Mouse (Mus musculus): ENCODE results near the gene Vmp1. TPM values are rescaled to one million over a fixed set of nuclear protein-coding genes. Genes with fewer than 3 reads are reported as not detected.

Vmp1 gene
- polyA plus RNA-seq, 1 experiment from 2014 or later: 128 TPM

GRCm38 (mm10) chr11:86629445-86629844, 54.2 kb downstream of the Vmp1 start:
- H3K4me2 ChIP-seq (ENCODE audit: low read length): no peak overlapping the region
- no peaks in the 10 kb centered on the region for H3K36me3 ChIP-seq (ENCODE audit: control insufficient read depth, insufficient read depth, low read length)
- ATAC-seq: no peak
- H3K4me3 ChIP-seq (ENCODE audit: low read depth, low read length): no peak overlapping the region
- 90% methylated on average over 3 of the region's 3 CpGs for WGBS
- H3K27ac ChIP-seq (ENCODE audit: low read length): no peak overlapping the region
- H3K27me3 ChIP-seq (ENCODE audit: control insufficient read depth, insufficient read depth, low read depth, low read length): no peaks in the 10 kb centered on the region
- no peaks in the 10 kb centered on the region for H3K4me1 ChIP-seq (ENCODE audit: control insufficient read depth, insufficient read depth, low read length)
- H3K9ac ChIP-seq (ENCODE audit: low read depth, low read length): no peak overlapping the region
- H3K9me3 ChIP-seq (replicated peaks; ENCODE audit: control insufficient read depth, low read length, poor library complexity, severe bottlenecking): no peaks in the 10 kb centered on the region

GRCm38 (mm10) chr11:86628448-86628847, 55.2 kb downstream of the Vmp1 start:
- no peak overlapping the region for H3K27ac ChIP-seq (ENCODE audit: low read length)
- ATAC-seq: no peak
- no peak overlapping the region for H3K4me3 ChIP-seq (ENCODE audit: low read depth, low read length)
- no peaks in the 10 kb centered on the region for H3K36me3 ChIP-seq (ENCODE audit: control insufficient read depth, insufficient read depth, low read length)
- H3K4me1 ChIP-seq (ENCODE audit: control insufficient read depth, insufficient read depth, low read length): no peaks in the 10 kb centered on the region
- H3K27me3 ChIP-seq (ENCODE audit: control insufficient read depth, insufficient read depth, low read depth, low read length): no peaks in the 10 kb centered on the region
- no peak overlapping the region for H3K4me2 ChIP-seq (ENCODE audit: low read length)
- no peaks in the 10 kb centered on the region for H3K9me3 ChIP-seq (replicated peaks; ENCODE audit: control insufficient read depth, low read length, poor library complexity, severe bottlenecking)
- WGBS: 87% methylated on average over 2 of the region's 2 CpGs
- no peak overlapping the region for H3K9ac ChIP-seq (ENCODE audit: low read depth, low read length)

GRCm38 (mm10) chr11:86627649-86628048, 56.0 kb downstream of the Vmp1 start:
- Histone ChIP-seq H3K9me3 (replicated peaks; ENCODE audit: control insufficient read depth, low read length, poor library complexity, severe bottlenecking) (no peaks in the 10 kb centered on the region), H3K27me3 (ENCODE audit: control insufficient read depth, insufficient read depth, low read depth, low read length) (no peaks in the 10 kb centered on the region), H3K36me3 (ENCODE audit: control insufficient read depth, insufficient read depth, low read length) (no peaks in the 10 kb centered on the region), H3K4me2 (ENCODE audit: low read length) (no peak overlapping the region), H3K4me1 (ENCODE audit: control insufficient read depth, insufficient read depth, low read length) (no peaks in the 10 kb centered on the region), H3K9ac (ENCODE audit: low read depth, low read length) (no peak overlapping the region), H3K4me3 (ENCODE audit: low read depth, low read length) (no peak overlapping the region), H3K27ac (ENCODE audit: low read length) (no peak overlapping the region)
- ATAC-seq: no peak

GRCm38 (mm10) chr11:86626714-86627113, 56.9 kb downstream of the Vmp1 start:
- Histone ChIP-seq H3K4me1 (ENCODE audit: control insufficient read depth, insufficient read depth, low read length) (no peaks in the 10 kb centered on the region), H3K4me3 (ENCODE audit: low read depth, low read length) (no peak overlapping the region), H3K27me3 (ENCODE audit: control insufficient read depth, insufficient read depth, low read depth, low read length) (no peaks in the 10 kb centered on the region), H3K4me2 (ENCODE audit: low read length) (no peak overlapping the region), H3K36me3 (ENCODE audit: control insufficient read depth, insufficient read depth, low read length) (no peaks in the 10 kb centered on the region), H3K9ac (ENCODE audit: low read depth, low read length) (no peak overlapping the region), H3K27ac (ENCODE audit: low read length) (no peak overlapping the region), H3K9me3 (replicated peaks; ENCODE audit: control insufficient read depth, low read length, poor library complexity, severe bottlenecking) (no peaks in the 10 kb centered on the region)
- ATAC-seq: no peak
- WGBS: 97% methylated on average over 4 of the region's 4 CpGs

DNA sequence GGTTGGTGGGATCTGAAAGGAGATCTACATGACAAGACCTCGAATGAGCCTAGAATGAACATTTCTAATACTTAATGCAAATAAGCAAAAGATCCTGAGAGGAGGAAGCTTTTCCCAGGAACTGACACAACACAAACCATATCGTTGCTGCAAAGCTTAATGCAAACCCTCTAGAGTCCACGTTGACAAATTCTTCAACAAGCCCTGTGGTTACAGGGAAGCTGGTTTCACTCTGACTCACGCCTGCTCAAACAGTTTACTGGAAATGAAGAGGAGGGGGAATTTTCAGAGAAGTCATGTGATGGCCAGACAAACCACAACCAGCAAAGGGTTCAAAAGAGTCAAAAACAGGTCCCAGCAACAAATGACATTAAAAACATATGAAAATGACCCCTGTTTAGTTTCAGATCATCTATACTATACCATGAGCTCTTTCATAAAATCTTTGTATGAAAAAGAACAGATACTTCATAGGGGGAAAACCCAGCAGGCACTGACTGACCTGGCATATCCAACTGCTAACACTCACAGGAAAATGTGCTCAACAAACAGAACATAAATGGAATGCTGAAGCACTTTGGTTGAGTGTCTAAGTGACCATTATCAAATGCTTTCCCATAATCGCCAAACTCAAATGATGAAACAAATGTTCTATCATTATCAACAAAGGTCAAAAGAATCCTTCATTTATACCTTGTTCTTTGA, 59.2 kb downstream of the Vmp1 start:
- Histone ChIP-seq H3K4me3 (ENCODE audit: low read depth, low read length) (no peak overlapping the region), H3K4me2 (ENCODE audit: low read length) (no peak overlapping the region), H3K27ac (ENCODE audit: low read length) (no peak overlapping the region), H3K9ac (ENCODE audit: low read depth, low read length) (no peak overlapping the region), H3K9me3 (replicated peaks; ENCODE audit: control insufficient read depth, low read length, poor library complexity, severe bottlenecking) (no peaks in the 10 kb centered on the region), H3K36me3 (ENCODE audit: control insufficient read depth, insufficient read depth, low read length) (no peaks in the 10 kb centered on the region), H3K4me1 (ENCODE audit: control insufficient read depth, insufficient read depth, low read length) (no peaks in the 10 kb centered on the region), H3K27me3 (ENCODE audit: control insufficient read depth, insufficient read depth, low read depth, low read length) (no peaks in the 10 kb centered on the region)
- 75% methylated on average over 5 of the region's 5 CpGs for WGBS
- no peak for ATAC-seq

DNA sequence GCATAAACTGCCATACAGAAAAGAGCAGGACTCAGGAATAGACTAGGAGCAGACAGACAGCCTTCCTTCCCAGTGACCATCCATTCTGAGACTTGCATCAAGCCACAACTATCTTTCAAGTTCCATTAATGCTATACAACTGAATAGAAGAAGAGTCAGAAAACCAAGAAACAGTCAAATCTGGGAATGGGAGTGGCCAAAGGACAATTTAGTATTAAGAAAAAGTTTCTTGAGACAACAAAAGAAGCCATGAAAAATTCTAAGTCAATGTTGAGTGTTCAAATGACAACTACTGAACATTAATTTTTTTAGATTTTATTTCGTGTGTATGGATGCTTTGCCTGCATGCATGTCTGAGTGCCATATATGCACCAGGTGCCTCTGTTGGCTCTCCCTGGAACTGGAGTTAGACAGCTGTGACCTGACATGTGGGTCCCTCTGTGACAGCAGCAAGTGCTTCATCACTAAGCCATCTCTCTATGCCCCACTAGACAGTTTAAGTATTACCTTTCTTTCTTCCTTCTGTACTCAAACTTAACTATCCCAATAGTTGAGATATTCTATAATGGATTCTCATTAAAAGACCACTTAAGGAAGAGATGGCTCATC, 60.1 kb downstream of the Vmp1 start:
- no peak for ATAC-seq
- H3K27ac ChIP-seq (ENCODE audit: low read length): no peak overlapping the region
- H3K9me3 ChIP-seq (replicated peaks; ENCODE audit: control insufficient read depth, low read length, poor library complexity, severe bottlenecking): no peaks in the 10 kb centered on the region
- no peaks in the 10 kb centered on the region for H3K27me3 ChIP-seq (ENCODE audit: control insufficient read depth, insufficient read depth, low read depth, low read length)
- no peak overlapping the region for H3K9ac ChIP-seq (ENCODE audit: low read depth, low read length)
- no peak overlapping the region for H3K4me3 ChIP-seq (ENCODE audit: low read depth, low read length)
- no peaks in the 10 kb centered on the region for H3K36me3 ChIP-seq (ENCODE audit: control insufficient read depth, insufficient read depth, low read length)
- H3K4me1 ChIP-seq (ENCODE audit: control insufficient read depth, insufficient read depth, low read length): no peaks in the 10 kb centered on the region
- 94% methylated on average over 1 of the region's 1 CpGs for WGBS
- no peak overlapping the region for H3K4me2 ChIP-seq (ENCODE audit: low read length)

DNA sequence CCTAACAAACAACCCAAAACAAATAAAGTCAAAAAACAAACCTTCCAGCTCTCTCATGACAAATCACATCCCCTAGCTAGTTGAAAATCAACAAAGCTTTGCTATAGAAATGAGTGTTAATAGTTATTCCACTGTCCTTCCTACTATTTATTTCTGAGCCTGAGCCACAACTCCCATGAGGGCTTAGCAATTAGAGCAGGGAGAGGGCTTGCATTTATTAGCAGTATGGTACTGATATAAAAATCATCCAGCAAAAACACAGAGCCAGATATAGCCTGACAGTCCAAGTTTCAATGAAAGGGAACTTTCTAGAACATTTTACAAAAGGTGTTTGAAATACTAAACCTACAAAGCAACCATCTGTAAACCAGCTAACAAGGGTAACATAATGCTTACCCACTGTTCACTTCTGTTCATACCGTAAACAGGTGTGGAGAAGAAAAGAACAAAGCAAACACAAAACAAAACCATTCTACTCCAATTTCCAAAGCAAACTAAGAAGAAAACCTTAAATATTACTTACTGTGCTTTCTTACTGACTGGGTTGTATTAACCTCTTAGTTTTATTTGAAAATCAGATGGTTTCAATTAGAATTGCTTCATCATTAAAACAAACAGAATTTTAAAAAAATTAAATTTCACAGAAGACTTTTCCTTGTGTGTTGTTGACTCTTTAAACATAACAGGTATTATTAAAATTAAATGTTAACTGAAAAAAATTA, 61.3 kb downstream of the Vmp1 start:
- Histone ChIP-seq H3K9me3 (replicated peaks; ENCODE audit: control insufficient read depth, low read length, poor library complexity, severe bottlenecking) (no peaks in the 10 kb centered on the region), H3K36me3 (ENCODE audit: control insufficient read depth, insufficient read depth, low read length) (no peaks in the 10 kb centered on the region), H3K4me2 (ENCODE audit: low read length) (no peak overlapping the region), H3K4me1 (ENCODE audit: control insufficient read depth, insufficient read depth, low read length) (no peaks in the 10 kb centered on the region), H3K9ac (ENCODE audit: low read depth, low read length) (no peak overlapping the region), H3K4me3 (ENCODE audit: low read depth, low read length) (no peak overlapping the region), H3K27me3 (ENCODE audit: control insufficient read depth, insufficient read depth, low read depth, low read length) (no peaks in the 10 kb centered on the region), H3K27ac (ENCODE audit: low read length) (no peak overlapping the region)
- WGBS: 68% methylated on average over 1 of the region's 1 CpGs
- no peak for ATAC-seq

GRCm38 (mm10) chr11:86621139-86621538, 62.5 kb downstream of the Vmp1 start:
- no peak overlapping the region for H3K27ac ChIP-seq (ENCODE audit: low read length)
- no peaks in the 10 kb centered on the region for H3K9me3 ChIP-seq (replicated peaks; ENCODE audit: control insufficient read depth, low read length, poor library complexity, severe bottlenecking)
- 96% methylated on average over 13 of the region's 13 CpGs for WGBS
- H3K4me3 ChIP-seq (ENCODE audit: low read depth, low read length): no peak overlapping the region
- H3K9ac ChIP-seq (ENCODE audit: low read depth, low read length): no peak overlapping the region
- no peaks in the 10 kb centered on the region for H3K36me3 ChIP-seq (ENCODE audit: control insufficient read depth, insufficient read depth, low read length)
- no peak overlapping the region for H3K4me2 ChIP-seq (ENCODE audit: low read length)
- H3K4me1 ChIP-seq (ENCODE audit: control insufficient read depth, insufficient read depth, low read length): no peaks in the 10 kb centered on the region
- H3K27me3 ChIP-seq (ENCODE audit: control insufficient read depth, insufficient read depth, low read depth, low read length): no peaks in the 10 kb centered on the region
- no peak for ATAC-seq

Measured in midbrain, embryonic 16.5 days (tissue).